Mouse (Mus musculus): ENCODE results near the gene Slc39a8. TPM values are rescaled to one million over a fixed set of nuclear protein-coding genes. Genes with fewer than 3 reads are reported as not detected.

Slc39a8 gene
- under 1 TPM; 0.71 to 0.85 TPM for total RNA-seq (2021)
- long read RNA-seq, experiment 1, partial matches to known transcripts: 0 of 1 reads
- long read RNA-seq, experiment 1, other reads (novel, unspliced or antisense): 0 of 1 reads
- long read RNA-seq, experiment 2: 0 reads

DNA sequence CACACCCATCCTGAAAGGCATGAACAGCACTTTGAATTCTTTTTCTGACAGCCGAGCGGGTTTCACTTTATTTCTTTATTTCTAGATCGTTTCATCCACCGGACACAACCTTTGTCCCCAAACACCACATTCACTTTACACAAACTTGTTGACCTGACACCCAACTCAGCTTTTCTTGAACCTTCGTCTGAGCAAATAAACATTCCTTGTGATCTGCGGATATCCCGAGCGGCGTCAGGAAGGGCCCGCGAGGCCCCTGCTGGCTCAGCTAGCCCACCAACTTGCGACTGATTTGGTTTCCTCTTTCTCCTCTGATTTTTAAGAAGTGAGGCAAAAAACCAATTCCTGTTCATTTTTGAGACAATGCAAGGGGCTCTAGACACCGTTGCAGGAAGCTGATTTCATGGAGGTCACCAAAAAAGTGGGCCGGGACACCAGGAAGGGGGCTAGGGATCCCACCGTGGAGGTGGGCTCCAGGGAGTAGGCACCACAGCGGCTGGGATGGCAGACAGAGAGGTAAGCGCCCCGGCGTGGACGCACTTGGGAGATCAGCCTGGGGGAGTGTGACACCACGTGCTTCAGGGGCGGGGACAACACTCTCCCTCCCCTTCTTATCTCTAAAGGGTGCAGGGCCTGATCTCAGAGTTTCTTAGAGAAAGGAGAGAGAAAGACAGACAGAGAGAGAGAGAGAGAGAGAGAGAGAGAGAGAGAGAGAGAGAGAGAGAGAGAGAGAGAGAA, at the start of gene Slc39a8:
TSS of gene Slc39a8 (plus strand) at position 264 of the 738 bp plus-strand sequence.
- DNase-seq (ENCODE audit: low spot score): peak; percentile 68

DNA sequence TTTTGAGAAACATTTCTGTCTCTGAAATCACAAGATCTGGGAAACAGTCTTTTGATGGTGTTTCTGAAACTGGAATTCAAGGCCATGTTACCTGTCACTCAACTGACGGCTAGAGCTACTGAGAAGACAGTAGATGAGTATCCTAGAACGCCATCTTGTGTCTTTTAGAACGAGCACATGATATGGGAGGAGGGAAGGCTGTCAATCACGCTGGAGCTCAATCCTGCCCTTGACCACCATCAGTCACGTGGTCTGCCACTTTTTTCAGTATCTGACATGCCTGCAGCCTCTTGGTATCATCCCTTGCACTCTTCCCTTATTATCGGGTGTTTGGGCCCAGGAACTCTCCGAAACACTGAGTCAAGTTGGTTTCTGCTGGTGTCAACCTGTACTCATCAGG, 40.0 kb upstream of the Slc39a8 start:
- DNase-seq (ENCODE audit: low spot score): no peak

DNA sequence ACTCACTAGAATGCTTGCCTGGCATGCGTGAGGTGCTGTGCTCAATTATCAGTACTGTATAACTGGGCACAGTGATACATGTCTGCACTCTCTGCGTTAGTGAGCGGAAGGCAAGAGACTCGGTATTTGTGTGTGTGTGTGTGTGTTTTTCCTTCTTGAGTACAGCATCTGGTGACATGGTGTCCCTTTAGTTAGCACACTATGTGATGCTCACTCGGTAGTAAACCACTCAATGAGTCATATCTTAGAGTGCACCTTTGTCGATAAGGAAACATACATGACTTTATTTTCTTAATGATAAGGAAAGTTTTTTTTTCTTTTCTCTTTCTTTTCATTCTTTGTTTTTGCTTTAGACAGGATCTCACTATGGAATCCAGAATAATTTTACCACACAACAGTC, 29.0 kb upstream of the Slc39a8 start:
- DNase-seq (ENCODE audit: low spot score): no peak

DNA sequence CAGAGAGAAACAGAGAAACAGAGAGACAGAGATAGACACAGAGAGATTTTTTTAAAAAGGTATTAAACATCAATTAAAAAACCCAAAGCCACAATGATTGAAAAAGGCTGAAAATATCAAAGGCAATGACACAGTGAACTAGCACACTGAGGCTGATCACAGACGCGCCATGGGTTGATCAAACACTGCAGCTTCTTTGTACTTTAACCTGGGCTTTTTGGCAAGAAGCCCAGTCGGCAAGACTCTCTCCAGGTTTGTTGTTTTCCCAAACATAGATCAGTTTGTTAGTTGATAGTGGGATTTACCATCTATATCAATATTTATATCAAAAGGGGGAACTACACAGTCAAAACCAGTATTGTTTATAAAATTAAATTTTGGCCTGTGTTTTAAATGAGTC, 26.8 kb upstream of the Slc39a8 start:
- no peak for DNase-seq (ENCODE audit: low spot score)

DNA sequence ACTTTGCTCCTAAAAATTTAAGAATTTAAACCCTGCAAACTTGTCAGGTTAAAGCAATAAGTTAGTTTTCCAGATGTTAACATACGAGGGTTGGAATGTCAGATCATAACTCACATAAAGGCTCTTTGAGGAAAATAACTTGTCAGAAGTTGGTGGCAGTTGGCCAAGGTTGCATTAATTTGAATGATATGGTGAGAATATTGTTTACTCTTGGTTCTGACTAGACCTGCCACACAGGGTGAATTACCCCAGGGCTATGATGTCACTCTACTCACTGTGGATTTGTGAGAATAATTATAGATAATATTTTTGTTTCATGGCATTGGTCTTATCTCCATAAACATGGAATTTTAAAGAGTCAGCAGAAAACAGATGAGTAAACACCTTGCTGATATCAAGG, 26.4 kb upstream of the Slc39a8 start:
- DNase-seq (ENCODE audit: low spot score): no peak

DNA sequence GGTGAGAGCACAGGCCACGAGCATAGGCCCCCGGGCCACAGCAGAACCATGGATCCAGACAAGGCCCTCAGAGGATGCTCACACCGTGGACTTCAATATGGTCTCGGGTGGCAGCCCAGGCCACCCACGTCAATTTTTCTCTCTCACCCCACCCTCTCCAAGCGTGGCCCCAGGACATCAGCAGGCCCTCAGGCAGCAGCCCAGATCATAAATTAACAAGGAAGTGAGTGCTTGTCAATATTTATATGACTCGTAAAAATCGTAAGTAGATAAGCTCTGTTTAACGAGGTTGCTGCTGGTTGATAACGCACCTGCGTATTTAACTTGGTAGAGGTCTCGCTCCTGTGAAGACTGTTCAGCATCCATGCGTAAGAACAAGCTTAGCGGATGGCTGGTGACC, 10.4 kb upstream of the Slc39a8 start:
- no peak for DNase-seq (ENCODE audit: low spot score)

DNA sequence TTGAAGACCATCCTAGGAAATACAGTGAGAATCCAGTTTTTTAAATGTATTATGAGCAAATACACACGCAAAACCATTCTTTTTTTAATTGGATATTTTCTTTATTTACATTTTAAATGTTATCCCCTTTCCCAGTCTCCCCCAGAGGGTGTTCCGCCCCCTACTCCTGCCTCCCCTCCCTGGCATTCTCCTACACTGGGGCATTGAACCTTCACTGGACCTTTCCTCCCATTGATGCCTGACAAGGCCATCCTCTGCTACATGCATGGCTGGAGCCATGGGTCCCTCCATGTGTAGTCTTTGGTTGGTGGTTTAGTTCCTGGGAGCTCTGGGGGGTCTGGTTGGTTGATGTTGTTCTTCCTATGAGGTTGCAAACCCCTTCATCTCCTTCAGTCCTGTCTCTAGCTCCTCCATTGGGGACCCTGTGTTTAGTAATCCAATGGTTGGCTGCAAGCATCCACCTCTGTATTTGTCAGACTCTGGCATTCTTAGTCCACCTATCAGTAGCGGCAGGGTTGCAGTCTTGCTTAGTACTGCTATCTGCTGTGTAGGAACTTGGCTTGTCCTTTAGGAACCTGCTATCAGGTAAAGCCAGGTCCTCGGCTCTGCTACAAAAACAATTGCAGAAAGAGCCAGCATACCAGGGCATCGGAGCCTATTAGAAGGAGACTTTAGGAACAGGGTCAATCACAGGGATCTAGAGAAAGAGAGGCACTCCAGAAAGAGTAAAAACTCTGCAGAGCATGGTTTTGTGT, 8.9 kb upstream of the Slc39a8 start:
- no peak for DNase-seq (ENCODE audit: low spot score)

DNA sequence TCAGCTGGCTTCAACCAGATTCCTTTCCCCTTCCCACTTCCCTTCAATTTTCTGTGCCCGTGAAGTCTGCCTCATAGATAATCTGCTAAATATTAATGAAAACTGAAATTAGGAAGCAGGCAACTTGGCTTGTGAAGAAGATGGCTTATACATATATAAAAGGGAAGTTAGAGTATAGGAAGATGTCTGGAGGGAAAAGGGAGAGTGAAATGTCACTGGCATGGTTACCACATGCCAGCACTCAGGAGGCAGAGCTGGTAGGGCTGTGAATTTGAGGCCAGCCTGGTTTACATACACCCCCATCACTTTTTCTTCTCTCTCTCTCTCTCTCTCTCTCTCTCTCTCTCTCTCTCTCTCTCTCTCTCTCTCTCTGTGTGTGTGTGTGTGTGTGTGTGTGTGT, 8.0 kb upstream of the Slc39a8 start:
- no peak for DNase-seq (ENCODE audit: low spot score)

DNA sequence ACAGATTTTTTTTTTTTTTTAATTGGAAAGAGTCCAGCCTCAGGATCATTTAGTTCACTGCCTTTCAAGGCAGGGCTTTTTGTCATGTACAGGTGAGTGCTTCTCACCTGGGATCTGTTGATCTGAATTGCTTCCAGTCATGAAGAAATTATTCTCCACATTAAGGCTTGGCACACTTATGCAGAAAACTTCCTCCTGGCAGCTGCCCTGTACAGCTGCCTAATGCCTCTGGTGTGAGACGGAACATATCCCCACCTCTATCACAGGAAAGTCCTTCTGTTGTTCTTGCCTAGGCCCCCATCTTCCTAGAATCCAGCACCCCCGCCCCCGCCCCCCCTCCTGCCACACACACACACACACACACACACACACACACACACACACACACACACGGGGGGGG, 643 bp upstream of the Slc39a8 start:
- DNase-seq (ENCODE audit: low spot score): no peak

DNA sequence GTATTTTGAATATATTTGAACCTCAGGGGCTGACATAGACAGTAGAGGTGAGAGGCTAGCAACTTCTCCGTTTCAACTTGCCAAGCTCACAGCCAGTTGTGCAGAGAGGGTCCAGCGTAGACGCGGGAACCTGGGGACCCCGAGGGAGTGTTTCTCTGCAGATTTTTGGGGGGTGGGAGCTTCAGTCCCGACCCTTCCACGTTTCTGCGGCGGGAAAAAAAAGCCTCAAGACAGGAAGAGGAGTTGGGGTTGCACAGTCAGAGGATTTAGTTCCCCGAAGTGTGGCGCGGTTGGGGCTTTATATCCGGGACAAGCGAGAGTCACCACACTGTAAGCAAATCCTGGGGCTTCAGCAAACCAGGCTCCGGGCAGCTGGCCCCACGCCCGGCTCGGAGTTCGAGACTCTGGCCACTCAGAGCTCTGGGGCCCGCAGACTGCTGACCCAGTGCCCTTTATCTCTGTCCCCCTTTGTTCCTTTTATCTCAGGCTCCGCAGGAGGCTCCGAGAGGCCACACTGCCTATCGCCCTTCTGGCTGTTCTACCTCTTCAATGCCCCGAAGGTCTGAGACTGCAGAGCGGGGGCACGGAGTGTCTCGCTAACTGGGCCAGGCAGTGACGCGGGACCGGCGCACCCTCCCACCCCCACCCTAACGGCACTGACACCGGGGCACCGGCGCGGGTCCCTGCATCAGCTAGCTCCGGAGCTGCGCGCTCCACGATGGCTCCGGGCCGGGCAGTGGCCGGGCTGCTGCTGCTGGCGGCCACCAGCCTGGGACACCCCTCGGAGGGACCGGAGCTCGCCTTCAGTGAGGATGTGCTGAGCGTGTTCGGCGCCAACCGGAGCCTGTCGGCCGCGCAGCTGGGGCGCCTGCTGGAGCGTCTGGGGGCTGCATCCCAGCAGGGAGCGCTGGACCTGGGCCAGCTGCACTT, 940 bp downstream of the Slc39a8 start:
- peak; percentile 26 for DNase-seq (ENCODE audit: low spot score)

DNA sequence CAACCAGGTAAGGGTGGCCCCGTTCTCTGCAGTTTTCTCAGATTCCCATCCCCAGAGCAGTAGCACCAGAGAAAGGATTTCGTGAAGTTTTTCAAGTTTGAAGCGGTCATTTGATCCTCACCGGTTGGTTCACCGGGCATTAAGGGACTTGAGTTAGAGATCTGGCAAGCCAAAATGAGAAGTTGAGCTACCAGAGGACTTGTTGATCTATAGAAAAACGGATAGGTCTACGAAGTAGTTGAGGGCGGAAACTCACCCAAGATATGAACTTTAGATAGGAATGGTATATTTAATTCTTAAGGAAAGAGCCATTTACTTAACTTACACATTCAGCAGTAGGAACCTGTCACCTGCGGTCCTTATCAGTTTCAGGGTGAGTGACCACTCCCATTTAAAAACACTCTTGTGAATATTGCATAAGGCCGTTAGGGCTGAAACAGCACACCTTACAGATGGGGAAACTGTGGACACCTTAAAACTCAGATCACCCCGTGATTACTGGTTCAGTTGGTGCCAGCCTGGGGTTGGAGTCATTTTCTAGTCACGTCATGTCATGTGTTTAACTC, 1.7 kb downstream of the Slc39a8 start:
- no peak for DNase-seq (ENCODE audit: low spot score)

DNA sequence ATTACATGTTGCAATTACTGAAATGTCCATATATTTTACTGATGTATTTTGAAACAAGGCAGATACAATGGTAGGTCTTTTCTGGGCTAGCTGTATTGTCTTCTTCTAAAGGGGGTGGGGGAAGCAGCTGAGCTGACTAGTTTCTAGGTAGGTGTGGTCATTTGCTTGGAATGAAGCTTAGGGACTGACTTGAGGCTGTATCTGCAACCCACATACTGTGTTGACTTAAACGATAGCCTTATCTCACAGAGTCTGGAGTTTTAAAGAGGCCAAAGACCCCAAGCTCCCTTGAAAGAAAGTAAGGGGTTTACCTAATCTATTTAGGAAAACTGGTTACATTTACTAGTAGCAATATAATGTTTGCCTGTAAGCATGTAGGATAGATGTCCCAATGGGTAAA, 2.9 kb downstream of the Slc39a8 start:
- DNase-seq (ENCODE audit: low spot score): no peak

DNA sequence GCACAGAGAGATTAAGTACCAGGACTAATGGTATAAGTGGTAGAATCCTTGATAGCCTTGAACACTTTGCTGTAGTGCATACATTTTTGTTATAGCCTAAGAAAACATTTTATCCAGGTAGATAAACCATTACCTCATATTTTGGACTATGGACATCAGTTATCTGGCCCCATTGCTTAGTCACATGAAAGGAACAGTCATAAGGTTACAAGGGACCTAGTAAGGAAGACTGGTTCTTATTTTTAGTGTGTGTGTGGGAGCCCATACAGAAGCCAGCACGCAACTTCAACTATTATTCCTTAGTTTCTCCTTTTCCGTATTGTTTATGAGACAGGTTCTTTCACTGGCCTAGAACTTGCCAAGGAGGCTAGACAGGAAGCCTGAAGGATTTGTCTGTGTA, 7.4 kb downstream of the Slc39a8 start:
- no peak for DNase-seq (ENCODE audit: low spot score)

DNA sequence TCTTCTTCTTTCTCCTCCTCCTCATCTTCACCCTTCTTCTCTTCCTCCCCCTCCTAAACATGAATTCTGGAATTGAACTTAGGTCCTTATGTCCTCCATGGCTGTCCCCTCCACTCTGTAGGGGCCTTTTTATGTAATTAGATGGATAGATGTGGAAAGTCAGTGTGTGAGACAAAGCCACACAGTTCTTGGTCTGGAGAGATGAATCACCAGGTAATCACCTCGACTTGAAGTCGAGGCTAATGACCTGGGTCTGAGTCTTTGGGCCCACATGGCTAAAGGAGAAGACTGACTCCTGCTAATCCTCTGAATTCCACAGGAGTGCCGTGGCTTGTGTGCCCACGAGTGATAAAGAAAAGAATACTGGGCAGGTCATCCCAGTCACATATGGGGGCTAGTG, 7.8 kb downstream of the Slc39a8 start:
- DNase-seq (ENCODE audit: low spot score): no peak

DNA sequence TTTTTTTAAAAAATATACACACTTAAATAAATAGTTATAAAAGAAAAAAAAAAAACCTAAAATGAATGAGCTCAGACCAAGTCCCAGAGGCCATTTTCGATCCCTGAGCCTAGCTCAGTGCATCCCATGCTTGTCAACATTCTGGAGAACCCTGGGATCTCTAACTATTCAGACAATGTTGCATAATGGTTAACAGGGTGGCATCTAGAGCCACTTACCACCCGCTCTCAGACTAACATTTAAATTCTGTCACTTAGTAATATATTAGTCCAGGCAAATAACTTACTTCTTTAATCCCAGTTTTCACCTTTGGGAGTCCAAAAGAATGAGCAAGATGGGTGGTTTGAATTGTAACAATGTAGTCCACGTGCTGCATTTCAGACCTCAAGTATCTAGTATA, 9.9 kb downstream of the Slc39a8 start:
- no peak for DNase-seq (ENCODE audit: low spot score)

DNA sequence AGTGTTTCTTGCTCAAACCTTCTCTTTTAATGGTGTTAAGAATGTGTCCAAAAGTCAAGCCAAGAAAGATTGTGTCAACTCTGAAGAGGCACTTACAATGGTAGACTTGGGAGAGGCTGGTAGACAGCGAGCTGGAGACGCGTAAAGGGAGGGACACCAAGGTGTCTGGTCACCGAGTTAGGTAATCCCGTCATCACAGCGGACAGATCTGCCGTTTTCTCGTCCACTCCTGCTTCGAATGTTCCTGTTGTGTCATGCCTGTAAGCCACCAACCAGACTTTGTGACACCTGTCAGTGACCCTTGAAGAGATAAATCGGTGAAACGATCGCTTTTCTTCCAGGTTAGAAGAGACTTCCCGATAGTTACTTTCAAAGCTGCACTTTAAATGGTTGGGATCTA, 14.5 kb downstream of the Slc39a8 start:
- no peak for DNase-seq (ENCODE audit: low spot score)

DNA sequence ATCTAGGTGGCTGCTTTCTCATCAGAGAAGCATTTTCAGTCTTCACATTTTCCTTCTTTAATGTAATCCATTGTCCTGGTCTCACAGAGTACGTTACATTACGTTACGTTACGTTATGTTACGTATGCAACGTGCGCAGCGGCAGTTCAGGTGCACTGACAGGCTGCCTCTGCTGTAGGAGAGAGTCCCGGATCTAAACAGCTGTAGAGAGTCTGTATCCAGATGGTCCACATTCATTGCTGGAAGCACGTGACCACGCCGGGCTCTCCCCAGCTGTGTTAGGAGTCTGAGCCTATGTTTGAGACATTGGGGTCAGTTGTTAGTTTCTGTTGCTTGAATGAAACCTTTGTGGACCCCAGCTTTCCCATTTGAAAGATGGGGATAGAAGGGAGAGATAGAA, 15.1 kb downstream of the Slc39a8 start:
- no peak for DNase-seq (ENCODE audit: low spot score)

DNA sequence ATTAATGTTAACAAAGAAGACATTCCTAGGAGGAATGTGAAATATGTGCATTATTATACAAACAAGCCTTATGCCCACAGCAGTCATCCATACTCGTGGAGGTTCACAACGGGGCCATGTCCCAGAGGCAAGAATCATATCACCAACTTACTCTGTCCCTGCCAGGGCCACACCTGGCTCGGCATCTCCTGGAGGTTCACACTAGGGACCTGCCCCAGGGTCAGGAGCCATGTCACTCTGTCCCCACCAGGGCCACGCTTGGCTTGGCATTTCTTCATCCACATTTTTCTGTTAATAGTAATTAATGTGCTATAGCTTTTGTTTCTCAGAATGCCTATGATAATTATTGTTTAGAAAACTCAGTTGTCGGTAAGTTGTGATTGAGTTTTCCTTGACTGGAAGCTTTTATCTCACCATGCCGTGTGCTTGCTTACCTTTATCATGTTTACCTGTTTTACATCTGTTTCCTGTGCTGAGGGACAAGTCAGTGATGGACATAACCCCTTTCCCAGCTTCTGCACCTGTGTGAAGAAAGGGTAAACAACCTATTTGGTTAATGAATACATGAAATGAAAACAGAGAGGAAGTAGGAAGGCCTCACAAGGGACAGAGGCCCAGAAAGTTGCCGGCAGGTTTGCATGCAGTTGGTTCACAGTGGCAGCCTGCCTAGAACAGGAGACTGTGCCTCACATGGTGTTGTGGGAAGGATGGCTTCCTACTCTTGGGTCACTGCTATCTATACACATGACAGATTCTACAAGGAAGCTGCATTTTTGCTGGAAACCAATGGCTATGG, 16.8 kb downstream of the Slc39a8 start:
- DNase-seq (ENCODE audit: low spot score): no peak

DNA sequence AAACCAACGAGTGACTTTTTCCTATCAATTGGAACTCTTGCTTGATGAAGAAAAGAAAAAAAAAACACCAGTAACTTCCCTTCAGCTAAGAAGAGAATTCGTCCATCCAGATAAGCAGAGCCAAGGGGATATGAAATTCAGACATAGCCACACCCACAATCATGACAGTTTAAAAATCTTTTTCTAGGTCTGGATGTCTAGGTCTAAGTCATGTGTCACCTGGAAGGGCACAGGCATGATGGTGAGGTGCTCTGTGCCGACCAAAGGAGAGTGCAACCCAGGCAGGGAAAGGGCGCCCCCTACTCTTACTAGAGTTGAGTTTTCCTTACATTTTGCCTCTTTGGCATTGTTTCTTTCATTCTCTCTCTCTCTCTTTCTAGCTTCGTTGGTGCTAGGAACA, 18.1 kb downstream of the Slc39a8 start:
- DNase-seq (ENCODE audit: low spot score): no peak

DNA sequence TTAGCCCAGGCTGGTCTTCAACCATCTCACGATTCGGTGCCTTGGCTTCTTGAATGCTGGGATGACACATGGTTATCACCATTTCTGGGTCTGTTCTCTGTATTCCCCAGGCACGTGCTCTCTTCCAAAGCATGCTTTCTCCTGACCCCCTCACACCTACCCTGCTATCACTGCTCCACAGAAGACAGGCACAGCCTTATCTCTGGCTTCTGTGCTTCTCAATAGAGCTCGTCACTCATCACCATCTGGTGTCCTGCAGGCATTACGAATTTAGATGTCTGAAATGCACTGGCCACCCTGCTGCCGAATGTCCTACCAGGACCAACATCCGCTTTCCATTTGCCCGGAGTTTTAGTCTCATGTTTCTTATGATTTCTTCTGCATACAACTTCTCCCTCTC, 18.6 kb downstream of the Slc39a8 start:
- DNase-seq (ENCODE audit: low spot score): no peak

DNA sequence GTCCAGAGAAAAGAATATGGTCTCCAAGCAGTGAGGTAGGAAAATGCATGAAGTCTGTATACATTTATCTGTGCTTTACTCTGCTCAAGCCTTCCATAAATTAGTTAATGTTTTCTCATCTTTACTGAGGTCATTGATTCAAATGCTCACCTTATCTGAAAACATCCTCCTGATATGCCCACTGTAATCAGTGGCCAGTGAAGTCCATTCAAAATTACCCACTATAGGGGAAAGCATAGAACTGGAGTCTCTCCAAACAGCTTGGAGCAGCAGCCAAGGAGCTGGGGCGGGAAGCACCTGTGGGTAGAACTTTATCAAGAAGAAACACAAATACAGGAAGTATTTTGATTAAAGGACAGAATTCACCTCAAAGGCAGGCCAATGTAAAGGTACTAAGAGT, 19.8 kb downstream of the Slc39a8 start:
- no peak for DNase-seq (ENCODE audit: low spot score)
